Mouse (Mus musculus): ENCODE data around the gene Ank2. TPM values are rescaled to one million over a fixed set of nuclear protein-coding genes. Genes with fewer than 3 reads are reported as not detected.
A peak's percentile ranks its signal among the peaks of the same experiment; 100 is the strongest.

The Ank2 gene
- total RNA-seq, 2 experiments from 2014 or later, result 969 to 1,019 TPM

DNA sequence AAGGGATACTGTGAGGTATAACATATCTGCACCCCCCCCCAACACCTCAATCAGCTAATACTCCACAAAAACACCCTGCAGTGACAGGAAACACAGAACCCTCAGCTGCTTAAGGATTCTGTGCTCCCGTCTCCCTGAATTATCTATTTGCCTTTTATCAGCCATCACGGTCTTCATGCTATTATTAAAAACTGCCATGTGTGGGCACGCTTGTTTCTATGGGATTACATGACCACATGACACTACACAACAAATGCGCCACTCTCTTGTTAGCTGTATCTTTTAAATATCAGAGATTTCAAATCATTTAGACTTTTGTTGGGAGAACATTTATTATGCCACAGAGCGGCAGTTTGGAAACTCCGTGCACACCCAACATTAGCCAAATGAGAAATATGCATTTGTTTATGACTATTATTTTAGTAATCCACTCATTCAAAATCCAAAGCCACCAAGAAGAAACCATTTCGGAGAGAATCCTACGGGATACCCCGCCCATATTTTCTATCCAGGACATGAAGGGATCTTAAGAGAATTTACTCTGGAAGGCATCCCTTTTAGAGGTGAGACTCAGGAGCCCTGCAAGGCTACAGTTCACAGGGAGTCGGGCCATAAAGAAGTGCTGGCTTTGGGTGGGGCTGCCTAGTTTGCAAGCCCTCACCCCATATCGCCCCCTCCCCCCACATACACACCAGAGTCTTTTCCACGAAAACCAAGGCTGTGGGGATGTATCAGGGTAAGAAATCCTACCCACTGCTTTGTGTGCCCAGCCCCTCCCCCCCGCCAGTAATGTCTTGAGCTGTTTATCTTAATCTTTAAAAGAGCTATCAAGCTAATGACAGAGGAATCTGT lies 274.6 kb downstream of the Ank2 start:
- intact Hi-C loops (cut with DNase I), result no loop called here

GRCm38 (mm10) chr3:127222086-127222485 lies 277.1 kb downstream of the Ank2 start:
- no peak for DNase-seq (ENCODE audit: low spot score in 2 of 2)
- intact Hi-C loops (cut with DNase I), result no loop called here

More for the DNA sequence above, 274.6 kb downstream of the Ank2 start:
- peak in 1 of 2 experiments; percentile 13 for DNase-seq (ENCODE audit: low spot score in 2 of 2)

GRCm38 (mm10) chr3:127220859-127221258 lies 278.3 kb downstream of the Ank2 start:
- no peak for DNase-seq (ENCODE audit: low spot score in 2 of 2)
- intact Hi-C loops (cut with DNase I), result no loop called here

GRCm38 (mm10) chr3:127213534-127213933 lies 285.6 kb downstream of the Ank2 start:
- intact Hi-C loops (cut with DNase I), result no loop called here
- no peak for DNase-seq (ENCODE audit: low spot score in 2 of 2)

GRCm38 (mm10) chr3:127211119-127211518 lies 288.0 kb downstream of the Ank2 start:
- no peak for DNase-seq (ENCODE audit: low spot score in 2 of 2)
- intact Hi-C loops (cut with DNase I), result no loop called here

DNA sequence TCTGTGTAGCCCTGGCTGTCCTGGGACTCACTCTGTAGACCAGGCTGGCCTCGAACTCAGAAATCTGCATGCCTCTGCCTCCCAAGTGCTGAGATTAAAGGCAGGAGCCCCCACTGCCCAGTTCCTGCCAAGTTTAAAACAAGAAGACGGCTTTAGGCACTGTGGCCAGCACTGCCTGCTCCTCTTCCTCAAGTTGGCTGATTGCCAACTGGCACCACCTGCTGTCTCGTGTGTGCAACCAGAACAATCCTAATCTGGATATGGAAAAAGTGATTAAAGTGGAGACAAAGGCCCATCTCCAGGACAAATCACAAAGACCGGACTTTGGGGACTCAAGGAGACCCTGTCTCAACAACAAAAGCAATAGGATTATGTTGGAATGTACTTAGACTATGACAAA lies 288.6 kb downstream of the Ank2 start:
- no peak for DNase-seq (ENCODE audit: low spot score in 2 of 2)

DNA sequence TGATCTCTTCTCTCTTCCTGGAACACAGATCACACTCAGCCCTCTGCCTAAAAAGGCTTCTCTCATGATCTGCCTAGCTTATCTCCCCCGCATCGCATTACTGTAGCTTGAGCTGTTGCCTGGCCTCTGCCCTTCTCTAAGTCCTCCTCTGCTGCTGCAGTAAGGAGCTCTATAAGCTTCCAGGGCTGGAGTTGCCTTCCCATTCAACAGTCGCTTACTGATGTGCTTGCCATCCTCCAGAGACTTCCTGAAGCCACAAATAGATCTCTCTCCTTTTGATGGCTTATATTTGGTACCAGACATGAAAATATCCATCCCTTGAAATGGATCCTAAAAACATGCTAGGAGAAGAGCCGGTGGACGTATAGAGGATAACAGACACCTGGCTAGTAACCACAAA lies 290.3 kb downstream of the Ank2 start:
- intact Hi-C loops (cut with DNase I), result no loop called here
- DNase-seq (ENCODE audit: low spot score in 2 of 2), result no peak

More for the DNA sequence above, 288.6 kb downstream of the Ank2 start:
- intact Hi-C loops (cut with DNase I), result no loop called here

GRCm38 (mm10) chr3:127205883-127206434 lies 293.2 kb downstream of the Ank2 start:
- DNase-seq (ENCODE audit: low spot score in 2 of 2), result no peak
- intact Hi-C loops (cut with DNase I), result no loop called here

DNA sequence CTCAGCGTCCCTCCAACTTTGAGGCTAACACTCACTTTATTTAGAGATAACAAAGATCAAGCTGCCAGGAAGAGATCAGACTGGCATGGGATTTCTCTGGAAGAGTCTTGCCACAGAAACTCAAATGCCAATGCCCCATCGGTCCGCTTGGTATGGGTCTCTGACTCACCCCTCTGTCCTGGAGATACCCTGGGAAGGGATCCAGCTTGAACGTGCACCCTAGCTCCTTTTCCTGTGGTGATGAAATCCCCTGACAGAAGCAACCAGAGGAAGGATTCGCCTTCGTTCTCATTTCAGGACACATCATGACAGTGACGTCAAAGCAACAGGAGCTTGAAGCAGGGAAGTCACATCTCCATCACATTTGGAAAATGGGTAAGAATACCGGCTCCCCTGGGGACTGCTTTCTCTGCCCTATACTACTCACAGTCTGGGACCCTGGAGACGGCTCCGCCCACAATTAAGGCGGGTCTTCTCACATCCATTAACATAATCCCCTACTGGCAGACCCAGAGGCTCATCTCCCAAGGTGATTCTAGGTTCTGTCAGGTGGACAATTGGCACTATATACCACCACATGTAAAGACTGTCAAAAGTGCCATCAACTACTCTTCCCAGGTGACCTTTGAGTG lies 296.6 kb downstream of the Ank2 start:
- intact Hi-C loops (cut with DNase I), result no loop called here
- no peak for DNase-seq (ENCODE audit: low spot score in 2 of 2)

GRCm38 (mm10) chr3:127200789-127201188 lies 298.4 kb downstream of the Ank2 start:
- intact Hi-C loops (cut with DNase I), result no loop called here
- no peak for DNase-seq (ENCODE audit: low spot score in 2 of 2)

DNA sequence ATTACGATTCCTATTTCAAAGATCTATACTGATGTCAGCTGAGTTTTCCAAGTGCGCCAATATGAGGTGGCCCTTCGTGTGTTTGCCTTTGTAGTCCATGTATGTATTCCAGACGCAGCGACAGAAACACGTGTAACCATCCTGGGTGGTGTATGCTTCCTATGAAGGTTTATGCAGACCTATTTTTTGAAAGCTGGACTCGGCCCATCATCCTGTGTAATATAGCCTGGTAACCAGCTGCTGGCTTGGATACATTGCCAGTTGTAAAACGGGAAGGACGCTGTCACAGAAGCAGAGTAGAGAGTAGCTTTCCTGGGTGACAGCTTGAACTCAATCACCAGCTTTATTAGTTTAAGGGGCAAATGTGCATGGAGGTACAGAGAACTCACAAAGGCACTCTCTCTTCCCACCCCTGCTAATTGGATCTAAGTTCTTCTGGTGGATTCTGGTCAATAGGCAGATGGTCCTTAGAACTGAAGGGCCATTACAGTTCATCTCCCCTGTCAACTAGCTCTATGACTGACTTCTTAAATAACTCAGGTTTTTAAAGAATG lies 300.0 kb downstream of the Ank2 start:
- intact Hi-C loops (cut with DNase I), result no loop called here
- no peak for DNase-seq (ENCODE audit: low spot score in 2 of 2)

- intact Hi-C loops (cut with DNase I), result no loop called here
- no peak for DNase-seq (ENCODE audit: low spot score in 2 of 2)
Observed at GRCm38 (mm10) chr3:127198656-127199055, 300.5 kb downstream of the Ank2 start.

DNA sequence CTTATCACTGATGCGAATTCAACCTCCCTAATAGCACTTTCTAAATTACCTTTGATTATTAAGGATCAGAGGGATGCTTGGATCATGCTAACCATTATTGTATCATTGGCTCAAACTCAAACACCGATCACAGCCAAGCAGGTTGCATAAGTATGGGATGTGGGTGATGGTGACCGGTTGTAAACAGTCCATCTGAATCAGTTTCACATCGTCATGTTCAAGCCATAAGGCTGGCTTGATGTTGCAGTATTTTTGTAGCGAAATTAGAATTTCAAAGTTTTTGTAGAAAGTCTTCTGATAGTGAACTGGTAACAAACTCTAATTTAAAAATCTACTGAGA lies 310.4 kb downstream of the Ank2 start:
- intact Hi-C loops (cut with DNase I), result loop anchor here (5.0 to 10.0 kb wide), 2 partner anchors 104 to 216 kb away; no protein-coding TSS in a partner anchor
- DNase-seq (ENCODE audit: low spot score in 2 of 2), result no peak

- no peak for DNase-seq (ENCODE audit: low spot score in 2 of 2)
- intact Hi-C loops (cut with DNase I), result loop anchor here (5.0 to 10.0 kb wide), 2 partner anchors 104 to 217 kb away; no protein-coding TSS in a partner anchor
Observed at GRCm38 (mm10) chr3:127188086-127188788, 310.9 kb downstream of the Ank2 start.

DNA sequence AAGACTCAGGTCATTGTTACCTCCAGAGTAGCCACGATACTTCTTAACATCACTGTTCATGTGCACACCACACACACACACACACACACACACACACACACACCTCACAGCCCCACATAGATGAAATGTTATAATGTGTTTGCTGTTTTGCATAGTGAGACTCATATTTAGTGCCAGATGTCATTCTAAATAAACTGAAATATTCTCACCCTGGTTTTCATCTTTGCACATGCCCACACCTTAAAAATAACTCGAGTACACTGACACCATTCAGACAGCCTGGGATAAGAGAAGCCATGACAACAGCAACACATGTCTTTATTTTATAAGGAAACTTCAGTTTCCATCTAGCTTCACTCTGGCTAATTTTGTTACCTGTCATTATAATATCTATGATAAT lies 312.1 kb downstream of the Ank2 start:
- intact Hi-C loops (cut with DNase I), result loop anchor here (5.0 to 10.0 kb wide), 2 partner anchors 105 to 218 kb away; no protein-coding TSS in a partner anchor
- DNase-seq (ENCODE audit: low spot score in 2 of 2), result peak in 1 of 2 experiments; percentile 71

- intact Hi-C loops (cut with DNase I), result loop anchor here (5.0 to 10.0 kb wide), 2 partner anchors 106 to 219 kb away; no protein-coding TSS in a partner anchor
- DNase-seq (ENCODE audit: low spot score in 2 of 2), result no peak
Observed at GRCm38 (mm10) chr3:127186239-127186638, 312.9 kb downstream of the Ank2 start.

GRCm38 (mm10) chr3:127183998-127184753 lies 315.0 kb downstream of the Ank2 start:
- intact Hi-C loops (cut with DNase I), result loop anchor here (5.0 to 10.0 kb wide), 2 partner anchors 123 to 221 kb away; no protein-coding TSS in a partner anchor
- peak in 1 of 2 experiments; percentile 55 for DNase-seq (ENCODE audit: low spot score in 2 of 2)

- DNase-seq (ENCODE audit: low spot score in 2 of 2), result no peak
- intact Hi-C loops (cut with DNase I), result no loop called here
Observed at GRCm38 (mm10) chr3:127172697-127173096, 326.5 kb downstream of the Ank2 start.

DNA sequence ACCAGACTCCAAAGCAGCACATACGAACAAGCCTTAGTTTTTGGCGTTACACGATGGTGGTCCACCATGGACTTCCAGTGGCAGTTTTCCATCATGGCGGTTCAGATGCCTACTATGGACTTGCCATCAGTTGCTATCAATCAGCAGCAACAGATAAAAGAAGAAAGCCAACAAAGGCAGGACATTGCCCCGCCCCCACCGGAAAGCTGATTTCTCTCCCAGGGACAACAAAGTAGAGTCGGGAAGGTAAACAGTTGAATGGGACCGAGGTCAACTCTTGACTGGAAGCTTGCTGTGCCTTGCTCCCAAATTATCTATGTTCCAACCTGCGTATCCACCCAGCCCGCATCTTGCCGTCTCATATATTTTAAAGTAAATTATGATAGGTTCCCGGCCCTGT lies 328.9 kb downstream of the Ank2 start:
- intact Hi-C loops (cut with DNase I), result no loop called here
- DNase-seq (ENCODE audit: low spot score in 2 of 2), result no peak
